Mouse (Mus musculus) CH12.LX (cell line): ENCODE results near the gene Rbfox1.

Experiments used
- CHD2 ChIP-seq: IDR thresholded peaks from 2 replicates; pipeline ENCODE4 v1.6.1; 2011; ENCODE audit warnings: low read length, improper control_type of control experiment
- EP300 ChIP-seq: IDR thresholded peaks from 2 replicates; pipeline ENCODE4 v1.6.1; 2011; ENCODE audit warnings: low read length, improper control_type of control experiment
- JUND ChIP-seq: conservative IDR thresholded peaks from 2 replicates; pipeline ENCODE4 v1.6.1; 2011; ENCODE audit warnings: low read depth, low read length, improper control_type of control experiment
- KAT2A ChIP-seq: IDR thresholded peaks from 2 replicates; pipeline ENCODE4 v1.6.1; 2012; ENCODE audit warnings: low read length, improper control_type of control experiment, inconsistent platforms; ENCODE audit not compliant: insufficient replicate concordance
- MAZ ChIP-seq: IDR thresholded peaks from 2 replicates; pipeline ENCODE4 v1.6.1; 2012; ENCODE audit warnings: low read depth, mild to moderate bottlenecking, inconsistent platforms, low read length, improper control_type of control experiment, moderate library complexity
- SIN3A ChIP-seq: IDR thresholded peaks from 2 replicates; pipeline ENCODE4 v1.6.1; 2012; ENCODE audit warnings: low read length, improper control_type of control experiment, inconsistent platforms
- TCF12 ChIP-seq: IDR thresholded peaks from 2 replicates; pipeline ENCODE4 v1.6.1; 2014; ENCODE audit warnings: low read depth, mild to moderate bottlenecking, inconsistent platforms, low read length, improper control_type of control experiment
- USF2 ChIP-seq: conservative IDR thresholded peaks from 2 replicates; pipeline ENCODE4 v1.6.1; 2011; ENCODE audit warnings: low read depth, low read length, improper control_type of control experiment

DNA sequence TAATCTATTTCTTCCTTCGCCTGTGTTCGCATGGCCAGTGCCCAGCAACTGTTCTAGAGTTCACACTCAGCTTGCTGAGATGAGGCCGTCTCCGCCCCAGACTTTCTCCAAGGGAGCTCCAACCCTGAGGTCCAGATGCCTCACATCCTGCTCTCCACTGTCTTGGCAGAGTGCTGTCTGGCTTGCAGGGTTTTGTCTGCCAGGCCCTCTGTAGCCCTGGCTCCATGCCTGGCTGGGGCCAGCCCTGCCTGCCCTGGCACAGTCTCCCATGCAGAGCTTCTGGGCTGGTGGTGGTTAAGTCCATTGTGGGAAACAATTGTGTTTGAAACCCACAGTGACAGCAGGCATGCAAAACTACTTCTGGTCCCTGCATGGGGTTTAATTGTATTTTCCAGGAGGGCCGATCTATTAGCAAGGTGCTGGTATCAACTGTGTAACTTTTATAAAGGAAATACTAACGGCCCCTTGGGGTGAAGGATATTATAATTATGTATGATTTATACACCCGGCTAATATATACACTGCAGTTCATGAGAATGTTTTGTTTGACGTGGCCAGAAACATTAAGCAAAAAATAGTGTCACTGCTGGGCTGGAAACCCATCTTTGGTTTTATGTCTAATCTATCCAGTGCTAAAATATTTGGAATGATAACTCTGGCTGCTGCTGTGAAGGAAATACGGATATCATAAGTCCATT lies 831.2 kb downstream of the Rbfox1 start:
- TF ChIP-seq USF2, result no peak
- TF ChIP-seq MAZ, result no peak
- TF ChIP-seq EP300, result no peak
- no peak for TF ChIP-seq CHD2
- TF ChIP-seq SIN3A, result no peak
- no peak for TF ChIP-seq TCF12
- TF ChIP-seq KAT2A, result no peak
- TF ChIP-seq JUND, result no peak
